Mouse (Mus musculus): ENCODE measurements around the gene Pgbd5. TPM values are rescaled to one million over a fixed set of nuclear protein-coding genes. Genes with fewer than 3 reads are reported as not detected.

The Pgbd5 gene
- polyA plus RNA-seq, 1 experiment from 2014 or later = 5.9 TPM

- no peaks in the 10 kb centered on the region for H3K27me3 ChIP-seq
- peaks cover 11% of the 10 kb centered on the region for H3K4me1 ChIP-seq
- no peak overlapping the region for H3K4me3 ChIP-seq
- H3K27ac ChIP-seq = no peak overlapping the region
- peak; percentile 10; the same call in 1 of the 2 replicates for ATAC-seq
- 32% methylated on average over 12 of the region's 12 CpGs for WGBS
- no peak overlapping the region for H3K9ac ChIP-seq
- no peak overlapping the region for H3K4me2 ChIP-seq
- H3K36me3 ChIP-seq (ENCODE audit: poor library complexity, severe bottlenecking) = no peaks in the 10 kb centered on the region
- H3K9me3 ChIP-seq (replicated peaks) = no peaks in the 10 kb centered on the region
Measured at GRCm38 (mm10) chr8:124398843-124399402, 40.5 kb downstream of the Pgbd5 start.

DNA sequence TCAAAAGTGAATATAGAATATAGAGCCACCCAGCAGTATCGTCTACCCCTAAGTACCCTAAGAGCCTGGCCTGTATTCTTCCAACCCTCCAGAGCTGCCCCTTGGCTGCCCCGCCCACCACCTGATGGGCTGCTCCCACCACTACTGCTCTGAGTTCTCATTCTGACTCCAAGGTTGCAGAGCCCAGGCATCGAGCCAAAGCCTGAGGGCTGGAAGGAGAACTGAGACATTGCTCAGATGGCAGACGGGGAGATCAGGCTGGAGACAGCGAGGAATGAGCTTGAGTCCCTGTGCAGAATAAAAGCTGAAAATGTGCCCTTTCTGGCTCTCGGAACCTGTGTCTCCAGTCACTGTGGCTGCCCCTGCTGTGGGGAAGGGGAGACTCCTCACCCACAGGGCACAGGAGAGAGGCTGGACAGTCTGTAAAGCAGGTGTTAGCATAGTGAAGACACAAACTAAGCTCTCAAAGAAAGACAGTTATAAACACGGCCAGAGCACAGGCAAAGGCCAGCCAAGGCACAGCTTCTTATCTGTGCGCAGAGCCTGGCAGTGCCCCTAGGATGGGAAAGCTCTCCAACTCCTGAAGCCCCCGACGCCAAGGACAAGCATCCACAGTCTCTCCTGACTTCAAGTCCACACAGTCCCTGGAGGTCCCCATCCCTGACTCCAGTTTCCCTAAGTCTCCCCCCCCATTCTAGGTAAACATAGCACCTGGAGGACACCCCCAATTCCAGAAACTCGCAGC, 42.0 kb downstream of the Pgbd5 start:
- Histone ChIP-seq H3K4me3 (no peak overlapping the region), H3K36me3 (ENCODE audit: poor library complexity, severe bottlenecking) (no peaks in the 10 kb centered on the region), H3K27me3 (no peaks in the 10 kb centered on the region), H3K4me1 (peaks cover 11% of the 10 kb centered on the region), H3K27ac (no peak overlapping the region), H3K9ac (no peak overlapping the region), H3K9me3 (replicated peaks) (no peaks in the 10 kb centered on the region), H3K4me2 (no peak overlapping the region)
- 85% methylated on average over 11 of the region's 11 CpGs for whole genome bisulfite sequencing
- no peak for ATAC-seq

GRCm38 (mm10) chr8:124396531-124396930, 42.9 kb downstream of the Pgbd5 start:
- ATAC-seq = no peak
- Histone ChIP-seq H3K9ac (no peak overlapping the region), H3K9me3 (replicated peaks) (no peaks in the 10 kb centered on the region), H3K36me3 (ENCODE audit: poor library complexity, severe bottlenecking) (no peaks in the 10 kb centered on the region), H3K27ac (no peak overlapping the region), H3K4me3 (no peak overlapping the region), H3K4me2 (no peak overlapping the region), H3K4me1 (peaks cover 11% of the 10 kb centered on the region), H3K27me3 (no peaks in the 10 kb centered on the region)
- WGBS = 85% methylated on average over 2 of the region's 2 CpGs

- Histone ChIP-seq H3K4me2 (no peak overlapping the region), H3K9me3 (replicated peaks) (no peaks in the 10 kb centered on the region), H3K27ac (no peak overlapping the region), H3K36me3 (ENCODE audit: poor library complexity, severe bottlenecking) (no peaks in the 10 kb centered on the region), H3K4me3 (no peak overlapping the region), H3K9ac (no peak overlapping the region), H3K4me1 (peaks cover 11% of the 10 kb centered on the region), H3K27me3 (no peaks in the 10 kb centered on the region)
- WGBS = 80% methylated on average over 7 of the region's 7 CpGs
- no peak for ATAC-seq
Measured at GRCm38 (mm10) chr8:124395392-124395791, 44.1 kb downstream of the Pgbd5 start.

GRCm38 (mm10) chr8:124394951-124395350, 44.5 kb downstream of the Pgbd5 start:
- Histone ChIP-seq H3K36me3 (ENCODE audit: poor library complexity, severe bottlenecking) (no peaks in the 10 kb centered on the region), H3K9me3 (replicated peaks) (no peaks in the 10 kb centered on the region), H3K4me1 (peaks cover 11% of the 10 kb centered on the region), H3K27me3 (no peaks in the 10 kb centered on the region), H3K27ac (no peak overlapping the region), H3K9ac (no peak overlapping the region), H3K4me2 (no peak overlapping the region), H3K4me3 (no peak overlapping the region)
- no peak for ATAC-seq
- 89% methylated on average over 7 of the region's 7 CpGs for WGBS

- no peak overlapping the region for H3K4me3 ChIP-seq
- no peak overlapping the region for H3K4me2 ChIP-seq
- no peak overlapping the region for H3K27ac ChIP-seq
- 85% methylated on average over 4 of the region's 4 CpGs for WGBS
- no peaks in the 10 kb centered on the region for H3K27me3 ChIP-seq
- H3K9me3 ChIP-seq (replicated peaks) = no peaks in the 10 kb centered on the region
- peaks cover 2% of the 10 kb centered on the region; the same call in 1 of the 2 replicates for H3K4me1 ChIP-seq
- no peak for ATAC-seq
- no peak overlapping the region for H3K9ac ChIP-seq
- H3K36me3 ChIP-seq (ENCODE audit: poor library complexity, severe bottlenecking) = no peaks in the 10 kb centered on the region
Measured at GRCm38 (mm10) chr8:124393927-124394326, 45.5 kb downstream of the Pgbd5 start.

DNA sequence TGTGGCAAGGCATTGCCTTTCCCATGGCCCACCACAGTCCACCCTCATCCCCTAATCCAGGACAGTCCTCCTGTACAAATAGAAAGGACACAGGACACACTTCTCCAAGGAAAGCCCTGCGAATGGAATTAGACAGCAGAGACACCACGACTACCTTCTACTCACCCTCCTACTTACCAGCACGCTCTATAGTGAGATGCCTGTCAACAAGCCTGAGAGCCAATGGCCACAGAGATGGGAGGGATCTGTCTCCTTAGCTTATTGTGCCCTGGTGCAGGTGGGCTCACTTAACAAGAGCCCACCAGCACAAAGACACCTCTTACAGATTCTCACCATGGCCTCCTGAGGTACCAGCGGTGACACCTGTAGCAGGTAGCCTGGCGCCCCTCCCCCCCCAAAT, 46.4 kb downstream of the Pgbd5 start:
- Histone ChIP-seq H3K27ac (no peak overlapping the region), H3K27me3 (no peaks in the 10 kb centered on the region), H3K4me3 (no peak overlapping the region), H3K4me1 (no peaks in the 10 kb centered on the region), H3K4me2 (no peak overlapping the region), H3K36me3 (ENCODE audit: poor library complexity, severe bottlenecking) (no peaks in the 10 kb centered on the region), H3K9ac (no peak overlapping the region), H3K9me3 (replicated peaks) (no peaks in the 10 kb centered on the region)
- ATAC-seq = no peak
- WGBS = 88% methylated on average over 5 of the region's 5 CpGs

DNA sequence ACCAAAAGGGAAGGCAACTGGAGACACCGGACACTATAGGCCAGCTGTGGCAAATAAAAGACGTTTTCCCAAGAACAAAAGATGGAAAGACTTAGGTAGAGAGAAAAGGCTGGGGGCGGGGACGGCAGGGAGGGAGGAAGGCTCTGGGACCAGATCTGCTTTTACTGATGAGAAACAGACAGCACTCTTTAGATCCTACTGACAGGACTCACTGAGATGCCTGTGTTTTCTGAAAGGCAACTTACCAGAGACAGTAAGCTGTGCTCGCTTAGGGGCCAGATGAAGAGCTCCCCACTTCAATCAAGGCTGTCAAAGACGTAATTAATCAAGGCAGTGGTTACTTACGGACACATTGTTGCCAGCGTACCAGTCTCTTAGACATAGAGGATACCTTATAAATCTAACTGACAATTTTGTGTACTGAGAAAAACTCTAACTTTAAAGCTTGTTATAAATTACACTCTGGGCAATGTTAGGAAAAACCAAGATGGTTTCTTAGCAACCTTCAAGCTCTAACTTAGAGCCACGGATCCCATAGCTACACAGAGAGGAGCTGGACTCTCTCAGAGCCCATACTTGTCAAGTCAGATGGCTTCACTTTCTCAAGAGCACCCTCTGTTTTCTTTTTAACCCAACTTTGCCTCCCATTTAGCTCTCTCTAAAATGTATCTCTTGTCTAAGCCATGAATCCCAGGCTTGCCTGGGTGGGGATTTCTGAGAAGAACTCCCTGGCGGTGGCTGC, 47.0 kb downstream of the Pgbd5 start:
- no peaks in the 10 kb centered on the region for H3K36me3 ChIP-seq (ENCODE audit: poor library complexity, severe bottlenecking)
- H3K4me3 ChIP-seq = no peak overlapping the region
- no peaks in the 10 kb centered on the region for H3K27me3 ChIP-seq
- H3K27ac ChIP-seq = no peak overlapping the region
- no peak overlapping the region for H3K9ac ChIP-seq
- H3K4me2 ChIP-seq = no peak overlapping the region
- no peaks in the 10 kb centered on the region for H3K9me3 ChIP-seq (replicated peaks)
- no peaks in the 10 kb centered on the region for H3K4me1 ChIP-seq
- WGBS = 58% methylated on average over 10 of the region's 10 CpGs
- no peak for ATAC-seq

- H3K27ac ChIP-seq = no peak overlapping the region
- no peak overlapping the region for H3K4me2 ChIP-seq
- no peaks in the 10 kb centered on the region for H3K9me3 ChIP-seq (replicated peaks)
- H3K4me1 ChIP-seq = 0 out of 2 replicates have a peak, but pooled peaks cover 2% of the 10 kb centered on the region
- no peak for ATAC-seq
- 76% methylated on average over 7 of the region's 7 CpGs for whole genome bisulfite sequencing
- H3K9ac ChIP-seq = no peak overlapping the region
- H3K36me3 ChIP-seq (ENCODE audit: poor library complexity, severe bottlenecking) = no peaks in the 10 kb centered on the region
- H3K4me3 ChIP-seq = no peak overlapping the region
- H3K27me3 ChIP-seq = no peaks in the 10 kb centered on the region
Measured at GRCm38 (mm10) chr8:124391191-124391590, 48.3 kb downstream of the Pgbd5 start.

DNA sequence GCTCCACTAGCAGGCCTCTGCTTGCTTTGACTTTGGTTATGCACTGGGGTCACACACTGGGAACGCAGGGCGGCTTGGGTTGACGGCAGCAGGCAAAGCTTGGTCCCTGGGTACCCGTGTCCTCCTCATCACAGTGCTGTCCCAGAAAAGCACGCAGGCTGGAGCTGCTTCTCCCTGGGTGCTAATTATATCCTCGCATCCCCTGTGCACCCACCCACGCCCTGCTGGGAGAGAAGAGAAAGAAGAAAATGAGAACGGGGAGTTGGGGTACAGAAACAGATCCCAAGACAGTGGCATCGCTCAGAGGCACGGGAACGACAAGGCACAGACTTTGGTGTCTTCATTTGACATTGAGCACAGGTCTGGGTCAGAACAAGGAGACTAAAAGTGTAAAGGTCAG, 50.0 kb downstream of the Pgbd5 start:
- Histone ChIP-seq H3K9me3 (replicated peaks) (no peaks in the 10 kb centered on the region), H3K27me3 (no peaks in the 10 kb centered on the region), H3K9ac (no peak overlapping the region), H3K4me1 (0 out of 2 replicates have a peak, but pooled peaks cover 3% of the 10 kb centered on the region), H3K27ac (no peak overlapping the region), H3K36me3 (ENCODE audit: poor library complexity, severe bottlenecking) (no peaks in the 10 kb centered on the region), H3K4me2 (no peak overlapping the region), H3K4me3 (no peak overlapping the region)
- 88% methylated on average over 11 of the region's 11 CpGs for WGBS
- no peak for ATAC-seq

DNA sequence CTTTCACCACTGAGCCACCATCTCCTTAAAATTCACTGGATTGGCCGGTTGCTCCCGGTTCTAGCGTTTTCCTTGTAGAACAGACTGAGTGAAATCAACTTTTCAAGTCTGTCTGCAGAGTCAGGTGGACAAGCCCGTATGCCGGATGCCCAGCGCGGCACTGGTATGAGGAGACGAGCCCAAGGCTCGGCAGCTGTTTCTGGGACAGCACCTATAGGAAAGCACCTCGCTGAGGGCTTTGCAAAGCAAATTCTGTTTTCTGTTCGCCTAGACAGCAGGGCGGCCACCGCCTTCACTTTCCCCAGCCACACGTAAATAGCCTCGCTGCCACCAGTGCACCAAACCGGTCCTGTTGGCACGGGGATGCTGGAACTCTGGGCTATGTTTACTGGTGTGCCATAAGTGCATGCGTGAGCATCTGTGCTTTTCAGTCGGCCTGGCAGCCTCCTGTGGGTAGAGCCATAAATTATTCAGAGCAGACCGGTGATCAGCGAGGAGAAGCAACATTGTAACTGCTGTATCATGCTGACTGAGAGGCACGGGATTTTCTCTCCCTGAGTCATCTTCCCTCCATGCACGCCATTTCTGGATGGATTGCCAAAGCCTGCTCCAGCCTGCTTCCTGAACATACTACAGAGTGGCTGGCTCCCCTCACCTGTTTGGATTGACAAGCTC, 53.1 kb downstream of the Pgbd5 start:
- Histone ChIP-seq H3K27ac (no peak overlapping the region), H3K4me3 (no peak overlapping the region), H3K4me2 (no peak overlapping the region), H3K9me3 (replicated peaks) (no peaks in the 10 kb centered on the region), H3K9ac (no peak overlapping the region), H3K27me3 (no peaks in the 10 kb centered on the region), H3K4me1 (peaks cover 12% of the 10 kb centered on the region), H3K36me3 (ENCODE audit: poor library complexity, severe bottlenecking) (no peaks in the 10 kb centered on the region)
- peak; percentile 77; the same call in 1 of the 2 replicates for ATAC-seq
- 84% methylated on average over 23 of the region's 23 CpGs for WGBS

GRCm38 (mm10) chr8:124384336-124384735, 55.1 kb downstream of the Pgbd5 start:
- H3K4me1 ChIP-seq = peaks cover 12% of the 10 kb centered on the region
- H3K9ac ChIP-seq = no peak overlapping the region
- no peaks in the 10 kb centered on the region for H3K9me3 ChIP-seq (replicated peaks)
- H3K4me3 ChIP-seq = no peak overlapping the region
- H3K36me3 ChIP-seq (ENCODE audit: poor library complexity, severe bottlenecking) = no peaks in the 10 kb centered on the region
- no peaks in the 10 kb centered on the region for H3K27me3 ChIP-seq
- H3K27ac ChIP-seq = no peak overlapping the region
- H3K4me2 ChIP-seq = no peak overlapping the region
- WGBS = 93% methylated on average over 19 of the region's 19 CpGs
- no peak for ATAC-seq

Measured in forebrain, embryonic 13.5 days (tissue).